Mouse (Mus musculus) brain, embryonic 14.5 days (tissue): ENCODE measurements around the gene Pxdc1. TPM values are rescaled to one million over a fixed set of nuclear protein-coding genes. Genes with fewer than 3 reads are reported as not detected.
A peak's percentile ranks its signal among the peaks of the same experiment; 100 is the strongest.

Experiments
- DNase-seq: peaks from one replicate; pipeline ENCODE4 v3.0.0-alpha.2; 2011; ENCODE audit warnings: low read depth
- CTCF ChIP-seq: fragments of 200-500 bp; IDR thresholded peaks from 2 replicates; pipeline ENCODE4 v1.5.1; 2012; ENCODE audit warnings: inconsistent platforms, mild to moderate bottlenecking, moderate library complexity, borderline replicate concordance; ENCODE audit not compliant: insufficient read depth, insufficient read length; ENCODE audit errors: extremely low read depth
- POLR2A ChIP-seq: fragments of 200-500 bp; IDR thresholded peaks from 2 replicates; pipeline ENCODE4 v1.6.1; 2012; ENCODE audit warnings: mild to moderate bottlenecking, inconsistent platforms, borderline replicate concordance; ENCODE audit not compliant: poor library complexity, insufficient read depth, insufficient read length, severe bottlenecking; ENCODE audit errors: extremely low read depth
- polyA plus RNA-seq: library from polyadenylated mRNA; depleted of rRNA; stranded (reverse); fragments of >200 nt; gene quantifications from 2 replicates; pipeline ENCODE4 v1.2.3, GENCODE M21; 2012; rRNA removed

Pxdc1 gene
- 7.9 and 9.9 TPM in 2 replicates for polyA plus RNA-seq

- TF ChIP-seq CTCF (peak; percentile 22; the same call in 1 of the 2 replicates), POLR2A (no peak)
- DNase-seq = peak; percentile 22
These were observed at the start of gene Pxdc1 for GRCm38 (mm10) chr13:34653391-34653790. Gene Pxdc1, minus strand, starts transcription at chr13:34653486.

- DNase-seq = no peak
- TF ChIP-seq POLR2A (no peak), CTCF (no peak)
These were observed 47.3 kb upstream of the Pxdc1 start for GRCm38 (mm10) chr13:34700630-34701029.

- DNase-seq = peak; percentile 10
- TF ChIP-seq POLR2A (no peak), CTCF (no peak)
These were observed 46.8 kb upstream of the Pxdc1 start for GRCm38 (mm10) chr13:34700091-34700490.

GRCm38 (mm10) chr13:34696734-34697332 lies 43.5 kb upstream of the Pxdc1 start:
- no peak for DNase-seq
- TF ChIP-seq POLR2A (no peak), CTCF (no peak)

- TF ChIP-seq POLR2A (no peak), CTCF (no peak)
- DNase-seq = no peak
These were observed 39.8 kb upstream of the Pxdc1 start for GRCm38 (mm10) chr13:34693111-34693510.

GRCm38 (mm10) chr13:34691049-34691448 lies 37.8 kb upstream of the Pxdc1 start:
- TF ChIP-seq POLR2A = no peak
- TF ChIP-seq CTCF = no peak

GRCm38 (mm10) chr13:34685008-34685765 lies 31.9 kb upstream of the Pxdc1 start:
- no peak for TF ChIP-seq CTCF
- TF ChIP-seq POLR2A = no peak

More at GRCm38 (mm10) chr13:34691049-34691448, 37.8 kb upstream of the Pxdc1 start:
- DNase-seq = no peak

GRCm38 (mm10) chr13:34683762-34684488 lies 30.6 kb upstream of the Pxdc1 start:
- DNase-seq = no peak
- TF ChIP-seq CTCF (no peak), POLR2A (no peak)

More at GRCm38 (mm10) chr13:34685008-34685765, 31.9 kb upstream of the Pxdc1 start:
- DNase-seq = peak; percentile 52

GRCm38 (mm10) chr13:34683270-34683669 lies 30.0 kb upstream of the Pxdc1 start:
- no peak for TF ChIP-seq CTCF
- TF ChIP-seq POLR2A = no peak
- no peak for DNase-seq

GRCm38 (mm10) chr13:34676507-34676906 lies 23.2 kb upstream of the Pxdc1 start:
- no peak for TF ChIP-seq POLR2A
- no peak for TF ChIP-seq CTCF
- no peak for DNase-seq

- DNase-seq = peak; percentile 73
- no peak for TF ChIP-seq POLR2A
- TF ChIP-seq CTCF = no peak
These were observed 22.6 kb upstream of the Pxdc1 start for GRCm38 (mm10) chr13:34675847-34676383.
